Mouse (Mus musculus) right cerebral cortex, postnatal 14 days (tissue): Measurements from ENCODE around the gene Togaram2.
"Not testable (repeated sequence)": the region's sequence is repeated elsewhere in the genome, so short reads cannot be mapped to it uniquely, and the experiment has no call there.

ENCODE experiments used
- DNase-seq: peaks from one replicate; pipeline ENCODE4 v3.0.0; 2022

Togaram2 gene

DNA sequence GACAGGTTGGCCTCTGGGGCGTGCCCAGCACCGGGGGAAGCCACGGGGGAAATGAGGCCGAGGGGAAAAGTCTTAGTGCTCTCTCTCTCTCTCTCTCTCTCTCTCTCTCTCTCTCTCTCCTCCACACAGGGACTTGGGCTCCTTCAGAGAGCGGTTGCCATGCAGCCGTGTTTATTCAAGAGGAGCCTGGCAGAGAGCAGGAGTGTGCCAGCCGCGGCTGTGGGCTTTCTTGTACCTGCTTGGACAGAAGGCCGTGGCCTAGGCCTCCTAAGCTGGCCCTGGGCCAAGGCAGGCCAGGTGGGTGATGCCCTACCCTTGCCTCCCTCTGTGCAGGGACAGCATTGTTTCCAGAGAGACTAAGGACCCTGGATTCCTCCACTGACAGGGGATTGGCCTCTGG is at the start of gene Togaram2:
TSS of gene Togaram2 (plus strand) at position 170 of the 400 bp plus-strand sequence.
- DNase-seq, result peak; percentile 37

DNA sequence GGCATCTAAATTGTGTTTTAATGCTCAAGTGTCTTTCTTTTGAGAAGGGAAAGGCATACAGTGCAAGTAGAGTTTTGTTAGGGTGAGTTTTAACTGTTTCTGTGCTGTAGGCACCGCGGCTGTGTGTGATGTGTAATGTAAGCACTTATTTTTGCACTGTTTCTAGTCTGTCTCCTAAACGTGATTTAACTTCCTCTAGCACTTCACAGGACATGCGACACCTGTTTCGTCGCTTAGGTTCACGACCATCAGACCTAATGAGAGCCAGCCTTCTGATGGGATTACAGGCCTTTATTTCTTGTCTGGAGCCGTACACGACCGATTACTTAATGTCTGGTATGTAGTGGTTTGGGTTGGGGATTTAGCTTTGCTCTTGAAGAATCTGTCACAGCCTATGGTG is 41.3 kb upstream of the Togaram2 start:
- DNase-seq, result no peak

DNA sequence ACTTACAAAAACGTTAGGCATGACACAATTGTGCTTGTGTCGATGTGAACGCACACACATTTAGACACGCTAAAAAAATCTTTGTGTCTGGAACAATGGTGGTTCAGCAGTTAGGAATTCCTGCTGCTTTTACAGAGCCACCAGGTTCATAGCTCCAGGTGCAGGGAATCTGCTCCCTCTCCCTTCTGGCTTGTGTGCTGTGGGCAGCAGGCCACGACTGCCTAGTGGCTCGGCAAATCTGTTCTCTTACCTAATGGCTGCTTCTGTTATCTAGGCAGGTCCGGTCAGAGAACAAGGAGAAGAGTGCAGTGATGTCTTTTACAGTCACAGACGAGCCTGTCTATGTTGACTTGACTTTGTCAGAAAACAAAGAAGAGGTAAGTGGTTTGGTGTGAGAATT is 39.7 kb upstream of the Togaram2 start:
- DNase-seq, result no peak

DNA sequence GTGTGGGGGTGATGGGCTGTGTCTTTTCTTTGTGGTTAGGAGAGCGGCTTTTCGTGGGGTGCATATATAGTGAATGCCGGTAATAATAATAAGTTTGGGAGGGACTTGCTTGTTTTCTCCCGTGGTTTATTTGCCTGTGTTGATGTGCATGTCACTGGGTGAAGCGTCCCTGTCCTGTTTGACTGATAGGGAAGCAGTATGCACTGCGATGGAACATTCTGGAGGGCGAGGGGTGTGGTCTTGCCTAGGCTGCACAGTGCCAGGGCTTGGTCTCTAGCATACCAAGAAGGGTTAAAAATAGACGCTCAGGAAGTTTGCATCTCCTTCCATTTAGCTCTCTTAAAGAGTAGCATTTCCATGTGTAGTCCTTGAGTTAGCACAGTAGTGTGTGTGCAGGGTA is 36.3 kb upstream of the Togaram2 start:
- no peak for DNase-seq

DNA sequence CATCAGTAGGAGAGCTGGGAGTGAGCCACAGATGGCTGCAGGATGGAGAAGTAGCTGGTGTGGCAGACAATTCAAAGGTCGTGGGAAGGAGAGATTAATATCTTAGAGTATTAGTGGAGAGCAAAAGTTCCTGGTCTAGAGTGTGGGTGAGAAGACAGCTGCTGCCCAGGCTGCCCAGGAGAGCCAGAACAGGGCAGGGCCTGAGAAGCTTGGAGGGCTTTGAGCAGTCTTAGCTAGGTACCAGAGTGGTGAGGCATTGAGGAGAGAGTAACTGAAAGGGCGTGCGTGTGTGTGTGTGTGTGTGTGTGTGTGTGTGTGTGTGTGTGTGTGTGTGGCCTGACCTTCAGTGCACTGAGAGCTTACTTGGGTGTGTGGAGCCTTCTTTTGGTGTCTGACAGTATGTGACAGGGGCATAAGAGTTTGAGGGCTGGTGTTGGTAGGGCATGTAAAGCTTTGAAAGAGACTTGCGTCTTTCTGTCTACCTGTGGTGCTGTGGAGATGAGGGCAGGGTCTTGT is 35.3 kb upstream of the Togaram2 start:
- no peak for DNase-seq

DNA sequence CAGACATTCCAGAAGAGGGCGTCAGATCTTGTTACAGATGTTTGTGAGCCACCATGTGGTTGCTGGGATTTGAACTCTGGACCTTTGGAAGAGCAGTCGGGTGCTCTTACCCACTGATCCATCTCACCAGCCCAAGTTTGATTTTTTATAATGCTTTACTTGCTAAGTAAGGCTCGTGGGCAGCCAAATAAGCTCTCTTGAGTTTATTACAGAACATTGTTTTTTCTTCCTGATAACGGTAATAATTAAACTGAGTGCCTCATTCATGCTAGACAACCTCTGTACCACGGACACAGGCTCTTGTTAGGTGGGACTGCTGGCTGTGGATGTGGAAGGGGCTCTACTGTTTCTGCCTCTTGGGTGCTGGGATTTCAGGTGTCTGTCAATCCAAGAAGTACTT is 34.0 kb upstream of the Togaram2 start:
- not testable (repeated sequence) for DNase-seq

DNA sequence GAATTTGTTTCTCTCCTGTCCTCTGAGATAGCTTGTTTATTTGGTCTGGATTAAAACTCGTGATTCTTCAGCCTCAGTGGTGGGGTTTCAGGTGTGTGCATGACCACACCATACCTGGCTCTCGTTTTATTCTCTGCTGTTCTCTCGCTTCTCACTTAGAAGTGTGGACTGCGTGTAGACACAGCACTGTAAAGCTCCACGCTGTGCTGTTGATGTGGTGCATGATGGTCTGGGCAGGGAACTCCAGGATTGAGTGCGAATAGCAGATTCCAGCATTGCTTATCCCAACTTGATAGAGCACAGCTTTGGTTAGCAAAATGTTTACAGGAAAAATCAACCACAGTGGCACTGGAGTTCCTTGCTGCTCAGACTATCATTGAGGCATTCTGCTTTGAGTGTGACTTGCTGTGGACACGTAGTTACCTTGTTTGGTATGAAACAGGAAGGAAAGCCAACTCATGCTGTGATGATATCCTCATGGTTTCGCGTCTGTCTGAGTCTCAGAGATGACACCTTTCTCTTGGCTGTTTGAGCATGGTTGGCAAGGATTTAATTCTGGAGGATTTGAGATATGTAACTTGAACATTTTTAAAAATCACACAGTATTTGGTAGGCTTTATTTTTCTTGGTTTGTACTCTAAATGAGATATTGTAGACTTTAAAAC is 32.5 kb upstream of the Togaram2 start:
- no peak for DNase-seq

DNA sequence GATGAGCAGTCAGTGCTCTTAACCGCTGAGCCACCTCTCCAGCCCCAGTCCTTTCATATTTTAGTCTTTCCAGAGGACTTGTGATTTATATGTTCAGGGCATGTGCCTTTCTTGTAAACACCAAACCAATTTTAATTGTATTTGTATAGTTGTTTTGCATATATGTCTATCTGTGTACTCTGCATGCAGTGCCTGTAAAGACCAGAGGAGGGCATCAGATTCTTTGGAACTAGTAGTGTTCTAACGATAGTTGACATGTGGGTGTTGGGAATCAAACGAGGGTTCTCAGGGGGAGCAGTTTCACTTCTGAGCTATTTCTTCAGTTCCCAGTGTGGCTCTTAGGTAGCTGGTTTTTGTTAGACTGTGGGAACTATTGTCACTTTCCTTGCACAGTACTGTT is 30.9 kb upstream of the Togaram2 start:
- no peak for DNase-seq

DNA sequence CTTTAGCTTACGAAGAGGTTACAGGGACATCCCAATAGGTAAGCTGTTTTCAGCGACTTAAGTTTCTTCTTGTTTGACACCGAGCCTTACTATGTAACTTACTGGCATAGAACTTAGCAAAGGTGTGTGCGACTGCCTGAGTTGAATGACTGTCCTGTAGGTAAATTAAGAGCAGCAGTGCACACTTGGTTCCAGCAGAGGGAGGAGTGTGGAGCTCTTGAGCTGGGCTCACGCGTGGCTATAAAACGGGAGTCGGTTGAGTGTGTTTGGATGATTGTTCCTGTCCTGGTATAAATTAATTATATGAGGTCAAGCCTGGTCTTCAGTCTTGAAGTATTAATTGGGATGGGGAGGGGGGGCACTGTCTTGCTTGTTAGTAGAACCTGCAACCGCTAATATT is 23.1 kb upstream of the Togaram2 start:
- no peak for DNase-seq

DNA sequence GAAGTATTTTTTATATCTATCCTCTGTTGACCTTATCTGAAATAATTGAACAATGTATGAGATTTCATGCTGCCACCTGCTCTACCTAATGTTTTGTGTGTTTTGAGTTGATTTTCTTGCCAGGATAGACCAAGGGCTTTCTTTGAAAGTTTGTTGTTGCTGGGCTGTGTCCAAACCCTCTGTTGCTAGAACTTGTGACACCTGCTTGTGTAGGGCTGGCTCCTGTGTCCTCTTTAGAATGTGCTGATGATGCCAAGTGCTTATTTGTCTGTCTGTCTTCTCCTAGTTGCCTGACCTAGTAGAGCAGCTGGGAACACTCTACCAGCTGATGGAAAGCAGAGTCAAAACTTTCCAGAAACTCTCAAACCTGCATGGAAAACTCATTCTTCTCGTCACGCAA is 20.6 kb upstream of the Togaram2 start:
- no peak for DNase-seq

DNA sequence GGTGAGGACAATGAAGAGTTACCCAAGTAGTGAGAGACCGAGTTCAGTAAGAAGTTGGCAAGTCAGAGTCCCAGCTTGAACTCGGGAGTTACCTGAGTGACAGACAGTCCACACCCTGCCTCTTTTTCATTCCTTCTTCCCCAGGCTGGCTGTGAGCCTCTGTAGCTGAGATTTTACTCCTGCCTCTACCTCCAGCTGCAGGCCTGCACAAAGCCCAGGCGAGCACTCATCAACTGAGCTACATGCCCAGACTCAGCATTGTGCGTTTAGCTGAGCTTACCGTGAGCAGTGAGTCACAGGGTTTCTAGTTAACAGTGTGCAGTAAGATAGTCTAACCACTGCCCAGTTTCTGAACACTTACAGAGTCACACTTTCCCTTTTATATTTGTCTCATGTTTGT is 20.1 kb upstream of the Togaram2 start:
- no peak for DNase-seq

DNA sequence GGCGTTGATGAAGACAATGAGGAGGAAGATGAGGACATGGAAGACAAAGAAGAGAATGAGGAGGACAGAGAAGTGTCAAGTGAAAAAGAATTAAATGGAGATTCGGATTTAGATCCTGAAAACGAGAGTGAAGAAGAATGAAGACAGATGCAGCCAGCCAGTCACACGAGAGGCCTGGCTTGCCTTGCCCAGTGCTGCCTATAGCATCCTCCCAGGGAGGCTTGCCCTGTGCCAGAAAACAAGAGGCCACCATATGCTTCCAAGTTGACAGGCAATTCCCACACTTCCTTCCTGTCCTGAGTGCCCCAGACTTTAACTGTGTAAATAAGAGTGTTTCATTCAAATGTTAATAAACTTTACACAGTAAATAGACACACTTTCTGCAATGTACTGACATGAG is 15.5 kb upstream of the Togaram2 start:
- no peak for DNase-seq

DNA sequence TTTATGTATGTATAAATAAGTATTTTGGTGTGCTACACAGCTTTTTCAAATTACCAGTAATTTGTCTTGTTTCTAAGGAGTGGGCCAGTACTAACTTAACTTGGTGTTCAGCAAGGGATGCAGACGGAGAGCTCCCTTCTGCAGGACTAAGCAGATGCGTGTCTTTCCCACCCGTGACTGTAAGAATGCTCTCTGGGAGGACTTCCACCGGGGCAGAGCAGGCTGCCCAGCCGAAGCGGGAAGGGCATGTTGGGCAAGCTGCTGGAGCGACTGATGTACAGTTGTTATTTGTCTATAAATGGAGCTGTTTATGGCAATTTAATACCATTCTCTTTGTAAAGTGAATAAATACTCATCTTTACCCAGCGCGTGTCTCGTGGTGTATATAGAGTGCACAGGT is 14.4 kb upstream of the Togaram2 start:
- no peak for DNase-seq

DNA sequence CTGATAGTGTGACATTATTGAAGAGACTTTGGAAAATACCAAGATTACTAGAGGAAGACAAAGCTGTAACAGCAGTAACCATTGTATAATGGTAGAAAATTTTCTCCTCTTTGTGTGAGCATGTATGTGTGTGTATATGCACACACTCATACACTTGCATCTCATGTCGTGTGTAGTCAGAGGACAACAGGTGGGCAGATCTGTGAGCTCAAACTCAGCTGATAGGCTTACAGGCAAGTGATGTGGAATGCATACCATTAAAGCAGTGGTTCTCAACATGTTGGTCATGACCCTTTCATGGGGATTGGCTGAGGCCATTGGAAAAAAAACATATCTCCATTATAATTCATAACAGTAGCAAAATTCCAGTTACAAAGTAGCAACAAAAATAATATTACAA is 12.7 kb upstream of the Togaram2 start:
- DNase-seq, result no peak

DNA sequence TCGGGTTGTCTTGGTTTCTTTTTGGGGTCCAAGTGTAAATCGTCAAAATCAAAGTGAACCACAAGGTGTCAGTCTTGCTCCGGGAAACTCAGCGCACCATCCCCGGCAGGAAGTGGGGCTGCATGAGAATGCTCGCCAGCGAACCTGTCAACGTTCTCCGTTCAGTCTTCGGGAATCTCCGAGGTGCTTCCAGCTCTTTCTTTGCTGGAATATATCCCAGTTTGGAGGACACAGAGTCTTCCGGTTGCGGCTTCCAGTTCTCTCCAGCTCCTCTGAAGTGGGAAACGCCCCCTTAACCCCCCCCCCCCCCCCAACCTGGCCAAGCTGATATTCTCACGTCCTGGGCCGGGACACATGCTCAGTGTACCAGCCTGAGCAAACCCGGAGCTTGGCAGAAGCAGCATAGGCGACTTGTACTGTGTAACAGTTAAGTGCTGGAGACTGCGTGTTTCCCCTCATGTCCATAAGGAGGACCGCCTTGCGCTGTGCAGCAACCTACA is 10.3 kb upstream of the Togaram2 start:
- DNase-seq, result peak; percentile 66

DNA sequence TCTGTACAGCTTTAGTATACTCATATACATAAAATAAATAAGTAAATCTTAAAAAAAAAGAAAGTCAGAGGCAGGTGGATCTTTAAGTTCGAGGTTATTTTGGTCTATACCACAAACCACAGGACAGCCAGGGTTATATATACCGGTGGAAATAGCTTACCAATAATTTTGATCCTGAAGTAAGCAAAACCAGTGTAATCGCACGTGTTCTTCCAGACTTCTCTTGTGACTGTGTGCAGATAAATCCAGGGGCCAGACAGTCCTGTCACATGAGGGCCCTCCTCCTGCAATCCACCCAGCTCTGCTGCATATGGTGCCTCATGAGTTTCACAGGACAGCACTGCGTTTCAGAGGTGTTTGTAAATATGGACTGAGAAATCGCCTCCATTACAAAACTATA is 9.6 kb upstream of the Togaram2 start:
- no peak for DNase-seq

DNA sequence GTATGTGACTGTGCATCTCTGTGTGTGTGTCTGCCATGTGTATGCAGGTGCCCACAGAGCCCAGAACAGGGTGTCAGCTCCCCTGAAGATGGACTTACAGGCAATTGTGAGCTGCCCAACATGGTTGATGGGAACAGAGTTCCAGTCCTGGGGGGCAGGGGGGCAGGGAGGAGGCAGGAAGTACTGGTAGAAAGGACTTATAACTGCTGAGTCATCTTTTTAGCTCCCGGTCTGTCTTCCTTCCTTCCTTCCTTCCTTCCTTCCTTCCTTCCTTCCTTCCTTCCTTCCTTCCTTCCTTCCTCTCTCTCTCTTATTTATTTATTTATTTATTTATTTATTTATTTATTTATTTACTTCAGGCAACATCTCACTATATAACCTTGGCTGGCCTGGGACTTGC is 8.9 kb upstream of the Togaram2 start:
- DNase-seq, result no peak

DNA sequence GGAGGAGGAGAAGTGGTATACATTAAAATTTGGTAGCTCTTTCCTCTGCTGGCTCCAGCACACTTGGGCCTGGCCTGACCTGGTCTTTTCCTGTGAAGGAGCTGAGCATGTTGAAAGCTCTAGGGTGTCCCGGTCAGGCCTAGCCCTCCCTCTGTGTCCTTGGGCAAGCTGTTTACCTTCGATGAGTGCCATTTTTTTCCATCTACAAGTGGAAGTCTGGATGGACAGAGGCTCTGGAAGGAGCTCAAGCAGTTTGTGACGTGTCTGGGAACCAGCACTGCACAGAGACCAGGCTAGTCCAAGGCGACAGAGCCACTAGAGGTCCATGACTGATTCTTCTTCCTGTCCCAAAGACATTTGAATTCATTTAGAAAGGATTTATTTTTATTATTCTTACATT is 7.9 kb upstream of the Togaram2 start:
- DNase-seq, result no peak

DNA sequence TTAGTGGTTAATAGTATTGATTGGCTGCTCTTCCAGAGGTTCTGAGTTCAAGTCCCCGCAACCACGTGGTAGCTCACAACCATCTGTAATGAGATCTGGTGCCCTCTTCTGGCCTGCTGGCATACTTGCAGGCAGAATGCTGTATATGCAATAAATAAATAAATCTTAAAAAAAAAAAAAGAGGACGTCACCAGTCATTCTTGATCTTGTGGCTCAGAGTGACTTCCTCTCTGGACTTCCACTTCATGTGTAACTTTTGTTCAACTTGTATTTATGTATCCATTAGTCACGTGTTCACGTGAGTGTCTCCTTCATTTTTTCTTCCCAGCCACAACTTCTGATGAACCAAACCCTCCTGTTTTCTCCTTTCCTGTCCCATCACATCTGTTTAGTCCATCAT is 3.5 kb upstream of the Togaram2 start:
- DNase-seq, result no peak

DNA sequence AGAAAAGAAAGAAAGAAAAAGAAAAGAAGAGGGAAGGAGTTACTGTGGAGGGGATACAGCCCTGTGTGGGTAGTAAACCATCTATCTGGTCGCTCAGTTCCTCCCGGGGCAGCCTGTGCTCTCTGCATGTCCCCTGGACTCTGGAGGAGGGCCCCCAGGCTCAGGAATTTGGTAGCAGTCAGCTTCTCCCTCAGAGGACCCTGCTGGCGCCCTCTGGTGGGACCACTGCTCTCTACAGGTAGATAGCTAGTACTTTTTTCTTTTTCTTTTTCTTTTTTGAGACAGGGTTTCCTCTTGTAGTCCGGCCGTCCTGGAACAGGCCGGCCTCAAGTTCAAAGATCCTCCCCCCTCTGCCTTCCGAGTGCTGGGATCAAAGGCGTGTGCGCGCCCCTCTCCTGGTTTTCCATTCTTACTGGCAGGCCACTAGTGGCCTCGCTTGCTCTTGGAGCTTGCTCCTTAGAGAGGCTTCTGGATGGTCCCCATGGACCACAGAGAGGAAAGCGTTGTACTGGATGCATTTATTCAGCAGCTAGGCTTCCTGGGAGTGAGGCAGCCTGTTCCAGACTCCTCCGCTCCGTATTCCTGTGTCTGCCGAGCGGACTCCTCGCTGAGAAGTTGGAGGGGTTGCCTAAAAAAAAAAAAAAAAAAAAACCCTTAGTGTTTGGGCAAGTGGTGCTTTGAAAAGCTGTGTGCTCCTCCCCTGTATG is 1.1 kb upstream of the Togaram2 start:
- DNase-seq, result peak; percentile 73

DNA sequence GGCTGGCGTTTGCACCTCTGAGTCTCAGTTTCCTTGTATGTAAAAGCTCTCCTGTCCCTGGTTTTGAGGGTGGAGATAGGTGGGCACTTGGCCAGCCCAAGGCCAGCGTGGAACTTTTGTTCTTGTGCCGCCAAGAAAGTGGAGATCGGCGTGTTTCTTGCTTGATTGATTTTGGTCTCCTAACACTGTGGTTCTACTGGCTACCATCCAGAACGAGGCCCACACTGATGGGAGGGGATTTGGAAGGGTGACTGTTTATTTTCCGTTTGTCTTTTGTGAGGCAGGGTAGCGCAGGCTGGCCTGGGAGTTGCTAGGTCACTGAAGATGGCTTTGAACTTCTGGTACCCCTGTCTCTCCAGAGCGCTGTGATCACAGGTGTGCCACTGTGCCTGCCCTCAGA is 875 bp downstream of the Togaram2 start:
- no peak for DNase-seq

DNA sequence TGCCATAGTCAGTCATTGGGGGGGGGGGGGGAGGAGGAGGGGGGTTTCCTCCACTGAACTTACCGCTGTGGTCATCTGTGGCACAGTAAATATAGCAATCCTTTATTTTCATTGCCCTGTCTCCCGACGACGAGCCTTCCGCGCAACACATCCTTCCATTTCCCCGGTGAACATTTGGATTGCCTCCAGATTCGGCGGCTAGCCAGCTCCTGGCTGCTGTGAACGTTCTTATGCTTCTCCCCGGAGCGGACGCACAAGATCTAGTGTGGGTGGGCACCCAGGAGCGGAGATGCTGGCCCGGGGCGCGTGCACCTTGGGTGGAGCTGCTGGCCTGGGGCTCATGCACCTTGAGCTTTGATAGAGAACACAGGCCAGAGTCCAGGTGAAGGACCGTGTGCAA is 1.8 kb downstream of the Togaram2 start:
- DNase-seq, result peak; percentile 53

DNA sequence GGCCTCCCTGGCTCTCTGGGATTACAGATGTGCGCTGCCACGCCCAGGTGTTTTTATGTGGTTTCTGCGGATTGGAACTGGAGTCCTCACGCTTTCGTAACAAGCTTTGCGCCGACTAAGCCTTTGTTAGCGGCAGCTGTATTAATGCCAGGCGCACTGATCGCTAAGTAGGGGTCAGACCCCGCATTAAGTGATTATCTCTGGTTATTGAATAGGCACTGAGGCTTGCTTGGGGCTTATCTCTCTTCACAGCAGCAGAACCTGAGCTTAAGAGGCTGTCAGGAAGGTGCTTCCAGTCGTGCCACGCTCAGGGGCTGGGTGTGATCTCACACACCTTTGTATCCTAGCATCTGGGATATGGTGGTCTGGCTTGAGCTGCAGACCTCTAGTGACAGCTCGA is 8.6 kb downstream of the Togaram2 start:
- DNase-seq, result no peak

DNA sequence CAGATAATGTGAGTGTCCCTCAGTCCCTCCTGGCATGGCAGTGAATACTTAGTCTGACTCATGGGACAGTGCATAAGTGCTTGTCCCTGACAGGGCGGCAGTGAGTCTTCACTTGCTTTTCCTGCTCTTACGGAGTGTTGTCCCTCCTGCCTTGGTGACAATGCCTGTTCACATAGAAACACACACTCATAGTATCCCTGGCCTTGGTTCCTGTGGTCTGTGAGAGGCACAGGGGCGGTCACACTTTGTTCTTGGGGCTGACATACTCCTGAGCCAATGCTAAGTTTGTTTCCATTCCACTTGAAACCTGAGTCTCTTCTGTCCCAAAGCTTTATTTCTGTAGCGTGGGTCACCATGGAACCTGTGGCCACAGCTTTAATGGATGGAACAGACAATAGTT is 9.3 kb downstream of the Togaram2 start:
- no peak for DNase-seq

DNA sequence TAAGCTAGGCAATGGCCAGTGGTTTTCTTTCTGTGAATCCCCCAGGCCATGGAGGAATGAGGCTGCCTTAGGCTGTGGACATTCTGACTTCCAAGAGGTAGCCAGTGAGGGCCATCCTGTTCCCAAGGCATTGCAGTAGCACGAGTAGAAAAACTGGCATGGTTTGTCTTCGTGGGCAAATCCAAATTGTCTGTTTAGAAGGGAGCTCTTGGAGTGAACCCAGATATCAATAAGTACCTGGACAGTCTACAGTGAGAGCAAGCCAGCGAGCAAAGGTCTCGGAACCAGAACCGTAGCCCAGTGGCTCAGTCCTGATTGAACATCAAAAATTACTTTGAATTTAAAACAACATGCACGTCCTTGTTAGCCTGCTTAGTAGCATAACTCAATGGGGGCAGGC is 10.2 kb downstream of the Togaram2 start:
- DNase-seq, result no peak
